Mouse (Mus musculus) hindbrain, embryonic 14.5 days (tissue): ENCODE measurements around the gene Defb28. TPM values are rescaled to one million over a fixed set of nuclear protein-coding genes. Genes with fewer than 3 reads are reported as not detected.

Experiments
- ATAC-seq: fragments of 200-750 bp; cut with Nextera tagmentation; 2 replicates; pipeline ENCODE4 v1.8.0; 2017; ENCODE audit warnings: moderate number of reproducible peaks, mild to moderate bottlenecking, moderate TSS enrichment, moderate library complexity; ENCODE audit not compliant: low FRiP score
- DNase-seq: peaks from one replicate; pipeline ENCODE4 v3.0.0-alpha.2; 2015; ENCODE audit warnings: low spot score
- H3K27ac ChIP-seq: fragments of 300-500 bp; sonication (generic); 2 replicates; pipeline ENCODE4 v1.5.1; 2014; ENCODE audit warnings: mild to moderate bottlenecking, moderate library complexity
- H3K27me3 ChIP-seq: fragments of 300-500 bp; sonication (generic); 2 replicates; pipeline ENCODE4 v1.6.1; 2014; ENCODE audit warnings: mild to moderate bottlenecking, low read length, mixed read lengths; ENCODE audit not compliant: control insufficient read depth, insufficient read depth
- H3K36me3 ChIP-seq: fragments of 300-500 bp; sonication (generic); replicated peaks from 2 replicates; pipeline ENCODE4 v1.6.1; 2014; ENCODE audit not compliant: control insufficient read depth, insufficient read depth
- H3K4me1 ChIP-seq: fragments of 300-500 bp; sonication (generic); replicated peaks from 2 replicates; pipeline ENCODE4 v1.6.1; 2014; ENCODE audit warnings: antibody characterized with exemption, low read length, mixed read lengths; ENCODE audit not compliant: control insufficient read depth, insufficient read depth
- H3K4me2 ChIP-seq: fragments of 300-500 bp; sonication (generic); replicated peaks from 2 replicates; pipeline ENCODE4 v1.6.1; 2014; ENCODE audit warnings: mild to moderate bottlenecking, moderate library complexity
- H3K4me3 ChIP-seq: fragments of 300-500 bp; sonication (generic); replicated peaks from 2 replicates; pipeline ENCODE4 v1.5.1; 2014; ENCODE audit warnings: mild to moderate bottlenecking, low read length
- H3K9ac ChIP-seq: fragments of 300-500 bp; sonication (generic); 2 replicates; pipeline ENCODE4 v1.6.1; 2014
- H3K9me3 ChIP-seq: fragments of 300-500 bp; sonication (generic); 2 replicates; pipeline ENCODE4 v1.6.1; 2016; ENCODE audit warnings: low read length; ENCODE audit not compliant: control insufficient read depth
- WGBS: fragments of 180-500 bp; shearing (Covaris S2); extraction: QIAGEN DNeasy Blood & Tissue Kit; methylation state at CpG from one replicate; pipeline ENCODE4 v1.1.7; 2014; 5-methylcytosine and 5-hydroxymethylcytosine counted together
- polyA plus RNA-seq: library from polyadenylated mRNA; unstranded; fragments of >200 nt; fragmentation: Nextera tagmentation; extraction: Ambion mirVana; gene quantifications from 2 replicates; pipeline ENCODE4 v1.2.1, GENCODE M21; 2014

Defb28 gene
- not detected in 2 replicates for polyA plus RNA-seq

- no peak within 1 kb of the TSS for H3K4me2 ChIP-seq
- H3K9me3 ChIP-seq: no peaks in the 10 kb centered on the region
- ATAC-seq (no peak), DNase-seq (no peak)
- no peak within 1 kb of the TSS for H3K4me3 ChIP-seq
- no peak within 1 kb of the TSS for H3K9ac ChIP-seq
- no peak within 1 kb of the TSS for H3K27ac ChIP-seq
- H3K36me3 ChIP-seq: no peaks in the 10 kb centered on the region
- 75% methylated on average over 4 of the region's 4 CpGs for WGBS
- no peaks in the 10 kb centered on the region for H3K4me1 ChIP-seq
- H3K27me3 ChIP-seq: no peaks in the 10 kb centered on the region
Measured at GRCm38 (mm10) chr2:152517981-152518380, at the start of gene Defb28. Defb28 (plus strand) TSS chr2:152518255.

DNA sequence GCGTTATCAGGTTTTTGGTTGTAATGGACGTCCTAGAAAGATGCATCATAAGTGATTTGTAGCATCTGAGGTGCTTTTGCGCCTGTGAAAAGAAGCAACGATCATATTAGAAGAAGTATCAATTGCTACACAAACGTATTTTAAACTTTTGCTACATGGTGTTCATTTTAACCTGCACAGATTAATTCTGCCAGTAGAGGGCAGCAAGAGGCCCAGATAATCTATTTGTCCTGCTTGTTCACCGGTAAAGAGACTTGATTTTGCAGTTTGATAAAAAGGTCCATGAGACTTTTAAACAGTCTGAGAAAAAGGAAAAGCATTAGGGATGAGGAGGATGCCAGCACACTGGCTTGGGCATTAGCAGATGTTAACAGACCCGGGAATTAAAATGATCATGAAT is 47.1 kb upstream of the Defb28 start:
- Histone ChIP-seq H3K27me3 (no peaks in the 10 kb centered on the region), H3K4me2 (no peak overlapping the region), H3K9me3 (no peaks in the 10 kb centered on the region), H3K4me3 (no peak overlapping the region), H3K27ac (no peak overlapping the region), H3K4me1 (no peaks in the 10 kb centered on the region), H3K36me3 (no peaks in the 10 kb centered on the region), H3K9ac (no peak overlapping the region)
- DNase-seq (peak; percentile 81), ATAC-seq (no peak)
- WGBS: 35% methylated on average over 7 of the region's 7 CpGs

DNA sequence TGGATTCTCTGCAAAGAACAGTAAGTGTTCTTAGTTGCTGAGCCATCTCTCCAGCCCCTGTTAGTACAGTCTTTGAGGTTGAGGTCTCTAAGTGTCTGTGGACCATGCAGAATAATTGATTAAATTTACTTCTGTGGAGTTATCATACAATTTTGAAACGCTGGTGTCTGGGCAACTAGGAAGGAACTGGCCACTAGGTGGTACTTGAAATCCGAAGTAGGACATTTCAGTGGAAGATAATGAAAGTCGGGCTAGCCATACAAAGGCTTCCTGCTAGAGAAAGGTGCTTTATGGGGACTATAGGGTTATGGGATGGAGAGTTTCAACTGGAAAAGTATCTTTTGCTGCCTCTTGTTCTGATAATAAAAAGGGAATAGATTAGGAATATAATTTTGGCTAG is 45.6 kb upstream of the Defb28 start:
- no peak overlapping the region for H3K9ac ChIP-seq
- DNase-seq (no peak), ATAC-seq (no peak)
- no peak overlapping the region for H3K4me2 ChIP-seq
- no peaks in the 10 kb centered on the region for H3K36me3 ChIP-seq
- H3K4me3 ChIP-seq: no peak overlapping the region
- no peaks in the 10 kb centered on the region for H3K9me3 ChIP-seq
- 28% methylated on average over 3 of the region's 3 CpGs for WGBS
- H3K27me3 ChIP-seq: no peaks in the 10 kb centered on the region
- H3K4me1 ChIP-seq: no peaks in the 10 kb centered on the region
- no peak overlapping the region for H3K27ac ChIP-seq

GRCm38 (mm10) chr2:152476763-152477162 is 41.3 kb upstream of the Defb28 start, which contains the start of gene Defb20:
Defb20 (plus strand) TSS chr2:152477063.
- WGBS: 76% methylated on average over 2 of the region's 2 CpGs

DNA sequence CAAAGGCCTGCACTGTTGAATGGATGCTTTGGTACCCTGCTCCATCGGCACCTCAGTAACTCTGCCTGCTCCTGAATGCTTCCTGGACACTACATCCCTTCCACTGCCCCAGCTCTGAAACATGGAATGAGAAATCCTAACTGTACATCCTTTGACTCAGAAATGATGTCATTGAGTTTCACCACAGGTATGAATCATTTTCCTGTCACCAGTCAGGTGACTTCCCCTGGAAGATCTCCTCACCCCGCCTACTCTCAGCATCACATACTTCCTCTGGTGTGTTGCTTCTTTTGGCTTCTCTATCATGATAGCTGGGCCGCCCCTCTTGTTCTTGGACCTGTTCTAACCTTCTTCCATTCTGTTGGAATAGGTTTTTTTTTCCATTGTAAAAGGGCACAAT is 37.2 kb upstream of the Defb28 start:
- Histone ChIP-seq H3K27ac (no peak overlapping the region), H3K4me2 (no peak overlapping the region), H3K27me3 (no peaks in the 10 kb centered on the region), H3K4me3 (no peak overlapping the region), H3K9ac (no peak overlapping the region), H3K36me3 (no peaks in the 10 kb centered on the region), H3K4me1 (no peaks in the 10 kb centered on the region), H3K9me3 (no peaks in the 10 kb centered on the region)
- whole genome bisulfite sequencing: 90% methylated on average over 3 of the region's 3 CpGs
- ATAC-seq (no peak), DNase-seq (no peak)

More at GRCm38 (mm10) chr2:152476763-152477162, 41.3 kb upstream of the Defb28 start, which contains the start of gene Defb20:
- Histone ChIP-seq H3K9me3 (no peaks in the 10 kb centered on the region), H3K4me1 (no peaks in the 10 kb centered on the region), H3K36me3 (no peaks in the 10 kb centered on the region), H3K27ac (no peak within 1 kb of the TSS), H3K4me2 (no peak within 1 kb of the TSS), H3K4me3 (no peak within 1 kb of the TSS), H3K9ac (no peak within 1 kb of the TSS), H3K27me3 (no peaks in the 10 kb centered on the region)
- no peak for ATAC-seq
- DNase-seq: no peak

- WGBS: 89% methylated on average over 7 of the region's 7 CpGs
- H3K9me3 ChIP-seq: no peaks in the 10 kb centered on the region
- no peak overlapping the region for H3K27ac ChIP-seq
- H3K9ac ChIP-seq: no peak overlapping the region
- no peaks in the 10 kb centered on the region for H3K27me3 ChIP-seq
- H3K4me2 ChIP-seq: no peak overlapping the region
- no peak overlapping the region for H3K4me3 ChIP-seq
- H3K4me1 ChIP-seq: no peaks in the 10 kb centered on the region
- no peak for DNase-seq
- no peak for ATAC-seq
- H3K36me3 ChIP-seq: no peaks in the 10 kb centered on the region
Measured at GRCm38 (mm10) chr2:152481726-152482125, 36.3 kb upstream of the Defb28 start.

DNA sequence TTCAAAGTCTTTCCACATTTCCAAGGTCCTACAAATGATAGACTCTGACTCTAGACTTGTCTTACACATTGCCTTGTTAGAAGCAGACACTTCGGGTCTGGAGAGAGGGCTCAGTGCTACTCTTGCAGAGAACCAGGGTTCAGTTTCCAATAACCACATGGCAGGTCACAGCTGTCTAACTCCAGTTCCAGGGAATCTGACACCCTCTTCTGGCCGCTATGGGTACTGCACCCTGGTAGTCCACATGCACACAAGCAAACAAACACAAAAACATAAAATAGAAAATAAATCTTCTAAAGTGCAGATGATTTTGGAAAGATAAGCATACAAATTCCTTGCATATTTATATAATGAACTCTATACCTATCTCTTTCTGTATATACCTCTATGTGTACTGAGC is 31.0 kb upstream of the Defb28 start:
- H3K36me3 ChIP-seq: no peaks in the 10 kb centered on the region

GRCm38 (mm10) chr2:152490038-152490437 is 28.0 kb upstream of the Defb28 start, which contains the start of gene Defb22:
Defb22 (minus strand) TSS chr2:152490138.
- ATAC-seq (no peak), DNase-seq (no peak)
- no peak within 1 kb of the TSS for H3K27ac ChIP-seq
- H3K27me3 ChIP-seq: no peaks in the 10 kb centered on the region
- no peak within 1 kb of the TSS for H3K4me3 ChIP-seq
- no peaks in the 10 kb centered on the region for H3K4me1 ChIP-seq
- no peaks in the 10 kb centered on the region for H3K36me3 ChIP-seq
- H3K4me2 ChIP-seq: no peak within 1 kb of the TSS
- H3K9ac ChIP-seq: no peak within 1 kb of the TSS
- no peaks in the 10 kb centered on the region for H3K9me3 ChIP-seq

More for the DNA sequence above, 31.0 kb upstream of the Defb28 start:
- Histone ChIP-seq H3K27me3 (no peaks in the 10 kb centered on the region), H3K4me3 (no peak overlapping the region), H3K4me1 (no peaks in the 10 kb centered on the region), H3K9me3 (no peaks in the 10 kb centered on the region), H3K9ac (no peak overlapping the region), H3K4me2 (no peak overlapping the region), H3K27ac (no peak overlapping the region)
- 73% methylated on average over 2 of the region's 2 CpGs for WGBS
- DNase-seq (no peak), ATAC-seq (no peak)

DNA sequence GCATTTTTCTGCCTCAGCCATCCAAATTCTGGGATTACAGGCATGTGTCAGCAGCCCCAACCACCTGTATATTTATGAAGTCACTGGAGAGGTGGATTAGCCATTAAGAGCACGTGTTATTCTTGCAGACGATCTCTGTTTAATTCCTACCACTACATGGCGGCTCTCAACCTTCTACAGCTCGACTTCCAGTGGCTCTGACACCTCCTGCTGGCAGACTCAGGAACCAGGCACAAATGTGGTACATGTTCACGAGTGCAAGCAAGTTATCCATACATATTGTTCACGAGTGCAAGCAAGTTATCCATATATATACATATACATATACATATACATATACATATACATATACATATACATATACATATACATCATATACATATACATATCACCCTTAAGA is 24.9 kb upstream of the Defb28 start:
- no peak for ATAC-seq
- 85% methylated on average over 6 of the region's 6 CpGs for WGBS
- H3K36me3 ChIP-seq: no peaks in the 10 kb centered on the region
- H3K4me1 ChIP-seq: no peaks in the 10 kb centered on the region
- no peaks in the 10 kb centered on the region for H3K9me3 ChIP-seq
- no peak overlapping the region for H3K4me3 ChIP-seq
- no peak for DNase-seq
- no peaks in the 10 kb centered on the region for H3K27me3 ChIP-seq
- H3K4me2 ChIP-seq: no peak overlapping the region
- no peak overlapping the region for H3K27ac ChIP-seq
- H3K9ac ChIP-seq: no peak overlapping the region

- H3K4me3 ChIP-seq: no peak overlapping the region
- no peaks in the 10 kb centered on the region for H3K9me3 ChIP-seq
- 78% methylated on average over 6 of the region's 6 CpGs for WGBS
- H3K9ac ChIP-seq: no peak overlapping the region
- H3K4me1 ChIP-seq: no peaks in the 10 kb centered on the region
- no peak overlapping the region for H3K27ac ChIP-seq
- no peaks in the 10 kb centered on the region for H3K27me3 ChIP-seq
- no peaks in the 10 kb centered on the region for H3K36me3 ChIP-seq
- ATAC-seq (no peak), DNase-seq (no peak)
- H3K4me2 ChIP-seq: no peak overlapping the region
Measured at GRCm38 (mm10) chr2:152498020-152498419, 20.0 kb upstream of the Defb28 start.
